Mouse (Mus musculus) ES-E14 (cell line): ENCODE results near the gene Hivep3.

Experiments
- CHD2 ChIP-seq: IDR thresholded peaks from 2 replicates; pipeline ENCODE4 v1.6.1; 2014; ENCODE audit warnings: mild to moderate bottlenecking, low read depth, low read length, inconsistent platforms
- HCFC1 ChIP-seq: IDR thresholded peaks from 2 replicates; pipeline ENCODE4 v1.6.1; 2012; ENCODE audit warnings: low read length, inconsistent platforms, borderline replicate concordance; ENCODE audit not compliant: insufficient read depth
- ZC3H11A ChIP-seq: IDR thresholded peaks from 2 replicates; pipeline ENCODE4 v1.6.1; 2012; ENCODE audit warnings: low read depth, mild to moderate bottlenecking, inconsistent platforms, low read length, borderline replicate concordance
- ZNF384 ChIP-seq: IDR thresholded peaks from 2 replicates; pipeline ENCODE4 v1.6.1; 2012; ENCODE audit warnings: low read depth, low read length, inconsistent platforms

DNA sequence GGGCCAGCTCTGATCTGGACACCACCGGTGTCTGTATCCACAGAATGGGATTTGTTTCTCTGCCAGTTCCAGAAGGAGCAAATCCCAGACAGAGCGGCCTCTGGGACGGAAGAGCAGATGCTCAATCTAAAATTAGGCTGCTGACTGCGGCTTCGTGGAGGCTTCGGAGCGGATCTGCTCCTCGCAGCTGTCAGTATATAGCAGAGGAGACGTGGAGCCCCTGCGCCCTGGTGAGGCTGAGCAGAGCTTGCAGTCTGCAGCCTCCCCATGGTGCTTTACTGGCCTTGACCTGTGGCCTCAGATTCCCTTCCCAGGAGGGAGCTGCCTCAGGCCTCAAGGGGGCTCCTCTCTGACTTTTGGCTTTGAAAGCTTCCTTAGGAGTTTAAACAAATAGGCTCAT lies 290.5 kb downstream of the Hivep3 start:
- TF ChIP-seq CHD2 (no peak), ZNF384 (no peak), HCFC1 (no peak), ZC3H11A (no peak)
